Mouse (Mus musculus) lung, postnatal 14 days (tissue): Measurements from ENCODE around the gene Psmd4.
"Not testable (repeated sequence)": the region's sequence is repeated elsewhere in the genome, so short reads cannot be mapped to it uniquely, and the experiment has no call there.

Experiments
- DNase-seq: peaks from one replicate; pipeline ENCODE4 v3.0.0; 2021

Gene Psmd4

GRCm38 (mm10) chr3:95042166-95042837 lies at the start of gene Psmd4:
Gene Psmd4 (minus strand): TSS chr3:95042614.
- peak; percentile 97 for DNase-seq

- DNase-seq, result no peak
Observed at GRCm38 (mm10) chr3:95088071-95088470, 45.7 kb upstream of the Psmd4 start.

- no peak for DNase-seq
Observed at GRCm38 (mm10) chr3:95071606-95072005, 29.2 kb upstream of the Psmd4 start.

GRCm38 (mm10) chr3:95066570-95066969 lies 24.2 kb upstream of the Psmd4 start:
- DNase-seq, result no peak

- no peak for DNase-seq
Observed at GRCm38 (mm10) chr3:95066095-95066494, 23.7 kb upstream of the Psmd4 start.

- no peak for DNase-seq
Observed at GRCm38 (mm10) chr3:95065553-95065952, 23.1 kb upstream of the Psmd4 start.

- no peak for DNase-seq
Observed at GRCm38 (mm10) chr3:95063741-95064140, 21.3 kb upstream of the Psmd4 start.

GRCm38 (mm10) chr3:95058078-95058477 lies 15.7 kb upstream of the Psmd4 start:
- no peak for DNase-seq

- no peak for DNase-seq
Observed at GRCm38 (mm10) chr3:95056275-95056674, 13.9 kb upstream of the Psmd4 start.

- peak; percentile 10 for DNase-seq
Observed at GRCm38 (mm10) chr3:95054481-95055260, 12.3 kb upstream of the Psmd4 start.

- DNase-seq, result peak; percentile 33
Observed at GRCm38 (mm10) chr3:95053701-95054100, 11.3 kb upstream of the Psmd4 start.

GRCm38 (mm10) chr3:95052959-95053358 lies 10.5 kb upstream of the Psmd4 start:
- DNase-seq, result peak; percentile 62

- no peak for DNase-seq
Observed at GRCm38 (mm10) chr3:95047914-95048313, 5.5 kb upstream of the Psmd4 start.

- DNase-seq, result no peak
Observed at GRCm38 (mm10) chr3:95046462-95047057, 4.1 kb upstream of the Psmd4 start.

- DNase-seq, result no peak
Observed at GRCm38 (mm10) chr3:95043251-95043650, 837 bp upstream of the Psmd4 start.

- no peak for DNase-seq
Observed at GRCm38 (mm10) chr3:95042838-95043229, 420 bp upstream of the Psmd4 start.

GRCm38 (mm10) chr3:95041625-95042024 lies 789 bp downstream of the Psmd4 start:
- DNase-seq, result no peak

- no peak for DNase-seq
Observed at GRCm38 (mm10) chr3:95029953-95030352, 12.5 kb downstream of the Psmd4 start.

- not testable (repeated sequence) for DNase-seq
Observed at GRCm38 (mm10) chr3:95029291-95029827, 13.1 kb downstream of the Psmd4 start.

GRCm38 (mm10) chr3:95028603-95029002 lies 13.8 kb downstream of the Psmd4 start:
- DNase-seq, result no peak

GRCm38 (mm10) chr3:95027701-95028100 lies 14.7 kb downstream of the Psmd4 start:
- DNase-seq, result no peak

GRCm38 (mm10) chr3:95027057-95027645 lies 15.3 kb downstream of the Psmd4 start:
- DNase-seq, result no peak

- DNase-seq, result no peak
Observed at GRCm38 (mm10) chr3:95025202-95025601, 17.2 kb downstream of the Psmd4 start.
